Mouse (Mus musculus): ENCODE results near the gene Eipr1.
"Not testable (repeated sequence)": the region's sequence is repeated elsewhere in the genome, so short reads cannot be mapped to it uniquely, and the experiment has no call there.

Eipr1 gene

DNA sequence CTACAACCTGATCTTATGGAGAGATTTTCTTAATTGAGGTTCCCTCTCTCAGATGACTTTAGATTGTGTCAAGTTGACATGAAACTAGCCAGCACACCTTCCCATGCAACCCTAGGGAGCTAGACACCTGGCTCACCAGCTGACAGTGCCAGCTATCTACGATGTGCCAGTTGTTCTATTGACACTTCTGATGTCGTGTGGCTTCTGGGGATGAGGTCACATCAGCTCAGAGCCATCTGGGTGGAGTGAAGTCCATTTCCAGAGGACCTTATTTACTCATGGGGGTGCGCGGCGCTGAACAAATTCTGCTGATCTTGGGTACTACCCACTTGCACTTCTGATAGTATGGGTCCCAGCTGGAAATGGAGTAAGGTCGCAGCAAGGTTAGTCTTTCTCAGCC, 146.7 kb downstream of the Eipr1 start:
- DNase-seq: no peak

DNA sequence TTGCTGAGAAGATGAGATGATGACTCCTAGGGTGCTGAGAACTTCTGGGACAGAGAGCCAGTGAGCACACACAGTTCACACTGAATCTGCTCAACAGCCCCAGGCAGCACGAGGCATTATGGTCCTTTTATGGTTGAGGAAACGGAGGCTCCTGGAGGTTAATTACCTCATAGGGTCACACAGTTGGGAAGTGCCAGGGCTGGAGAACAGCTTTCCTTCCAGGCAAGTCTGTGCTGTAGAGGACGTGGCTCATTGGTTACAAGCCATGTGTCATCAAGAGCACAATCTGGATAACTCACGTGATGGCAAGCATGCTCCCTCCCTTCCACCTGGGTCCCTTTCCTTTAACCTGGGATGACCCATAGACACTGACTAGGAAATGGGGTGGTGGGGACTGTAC, 148.1 kb downstream of the Eipr1 start:
- no peak for DNase-seq

DNA sequence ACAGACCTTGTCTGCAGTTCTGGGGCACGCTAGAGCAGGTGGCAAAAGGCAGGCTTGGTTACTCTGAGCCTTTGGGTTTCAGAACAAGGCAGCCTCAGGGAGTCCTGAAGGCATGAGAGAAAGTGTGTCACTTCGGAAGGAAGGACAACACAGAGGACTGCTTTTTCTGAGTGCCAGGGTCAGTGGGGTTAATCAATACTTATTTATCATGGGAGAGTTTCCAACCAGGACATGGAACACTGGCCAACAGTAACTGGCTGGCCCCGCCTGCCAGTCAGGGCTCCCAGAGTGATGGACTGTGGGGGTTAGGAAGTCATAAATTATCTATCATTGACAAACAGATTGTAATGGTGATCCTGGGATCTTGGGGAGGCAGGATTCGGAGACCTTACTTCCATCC, 148.7 kb downstream of the Eipr1 start:
- no peak for DNase-seq

GRCm38 (mm10) chr12:28902132-28902531, 150.5 kb downstream of the Eipr1 start:
- no peak for DNase-seq

- no peak for DNase-seq
Measured at GRCm38 (mm10) chr12:28903082-28903481, 151.5 kb downstream of the Eipr1 start.

DNA sequence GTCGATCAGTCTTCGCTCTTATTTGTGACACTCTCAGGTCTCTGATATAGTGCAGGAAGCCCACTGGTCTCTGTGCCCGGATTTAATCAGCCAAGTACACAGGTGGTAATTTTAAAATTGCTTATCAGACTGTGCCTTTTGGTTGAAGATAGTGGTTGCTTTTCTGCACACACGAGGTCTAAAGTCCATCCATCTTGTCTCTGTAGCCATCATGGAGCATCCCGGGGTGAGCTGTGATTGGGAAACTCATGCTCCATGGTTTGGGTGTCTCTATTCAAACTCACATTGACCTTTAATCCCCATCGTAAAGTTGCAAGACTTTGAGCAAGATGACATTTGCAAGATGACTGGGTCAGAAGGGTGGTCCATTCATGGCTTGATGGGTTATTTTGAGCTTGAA, 153.9 kb downstream of the Eipr1 start:
- no peak for DNase-seq

GRCm38 (mm10) chr12:28906016-28906415, 154.4 kb downstream of the Eipr1 start:
- DNase-seq: no peak

DNA sequence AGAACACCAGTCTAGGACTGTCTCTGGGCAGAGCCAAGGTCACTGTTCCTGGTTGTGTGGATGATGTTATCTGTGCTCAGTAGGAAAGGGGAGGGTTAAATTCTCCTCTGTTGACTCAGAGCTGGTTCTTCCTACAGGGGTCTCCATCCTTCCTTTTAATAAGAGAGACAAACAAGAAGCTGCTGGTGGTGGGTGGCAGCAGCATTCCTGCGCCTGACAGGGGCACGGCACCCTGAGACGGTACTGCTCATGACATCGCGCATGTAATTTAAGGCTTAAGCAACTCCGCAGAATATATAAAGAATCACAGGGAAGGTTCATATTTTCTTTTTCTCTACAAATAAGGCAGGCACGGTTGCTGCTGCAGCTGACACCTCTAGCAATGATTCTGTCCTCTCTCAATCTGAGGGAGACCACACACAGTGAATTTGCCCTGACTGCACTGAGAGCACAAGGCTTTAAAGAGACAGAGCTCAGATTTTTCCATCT, 155.2 kb downstream of the Eipr1 start:
- DNase-seq: no peak

GRCm38 (mm10) chr12:28907814-28908213, 156.2 kb downstream of the Eipr1 start:
- no peak for DNase-seq

GRCm38 (mm10) chr12:28909851-28910250, 158.2 kb downstream of the Eipr1 start:
- no peak for DNase-seq

DNA sequence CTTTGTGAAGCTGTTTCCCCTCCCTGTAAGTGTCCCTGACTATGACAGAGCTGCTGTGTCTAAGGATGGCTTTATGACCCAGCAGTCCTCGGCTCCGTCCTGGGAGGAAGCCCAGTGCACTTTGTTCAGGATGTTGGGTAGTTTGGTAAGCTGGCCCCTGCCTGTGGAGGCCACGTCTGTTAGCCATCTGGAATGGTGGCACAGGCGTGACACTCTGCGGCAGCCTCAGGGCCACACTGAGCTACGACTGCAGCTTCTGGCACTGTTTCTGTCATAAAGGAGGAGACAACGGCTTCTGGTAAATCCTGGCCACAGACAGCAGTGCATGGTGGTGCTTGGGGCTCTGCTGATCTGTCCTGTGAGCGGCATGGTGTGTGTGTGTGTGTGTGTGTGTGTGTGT, 159.0 kb downstream of the Eipr1 start:
- DNase-seq: no peak

- DNase-seq: no peak
Measured at GRCm38 (mm10) chr12:28912351-28912936, 160.8 kb downstream of the Eipr1 start.

GRCm38 (mm10) chr12:28913099-28913498, 161.5 kb downstream of the Eipr1 start:
- no peak for DNase-seq

GRCm38 (mm10) chr12:28914056-28914455, 162.5 kb downstream of the Eipr1 start:
- not testable (repeated sequence) for DNase-seq

All from lung, postnatal 4 days (tissue).